Mouse (Mus musculus): Measurements from ENCODE around the gene Slc7a11. TPM values are rescaled to one million over a fixed set of nuclear protein-coding genes. Genes with fewer than 3 reads are reported as not detected.

Gene Slc7a11
- polyA plus RNA-seq, 1 experiment = 3.0 TPM

- no peaks in the 10 kb centered on the region for H3K4me1 ChIP-seq (ENCODE audit: control insufficient read depth, insufficient read depth, low read length)
- TF ChIP-seq POLR2A (IDR thresholded peaks at IDR 0.05; ENCODE audit: control insufficient read depth, low read depth, low read length) (no peak), CTCF (IDR thresholded peaks at IDR 0.05; ENCODE audit: control insufficient read depth, insufficient read depth, insufficient replicate concordance, low read depth, low read length) (no peak)
- no peaks in the 10 kb centered on the region for H3K27me3 ChIP-seq (ENCODE audit: control insufficient read depth, insufficient read depth, low read length)
- no peaks in the 10 kb centered on the region for H3K36me3 ChIP-seq (ENCODE audit: control insufficient read depth, insufficient read depth, low read length)
- no peak overlapping the region for H3K4me3 ChIP-seq (ENCODE audit: control insufficient read depth, low read depth, low read length)
- H3K27ac ChIP-seq (ENCODE audit: control insufficient read depth, insufficient read depth, low read depth, low read length) = no peak overlapping the region
Observed at GRCm38 (mm10) chr3:50298366-50298991, 144.9 kb downstream of the Slc7a11 start.

- Histone ChIP-seq H3K4me1 (ENCODE audit: control insufficient read depth, insufficient read depth, low read length) (no peaks in the 10 kb centered on the region), H3K4me3 (ENCODE audit: control insufficient read depth, low read depth, low read length) (no peak overlapping the region), H3K27me3 (ENCODE audit: control insufficient read depth, insufficient read depth, low read length) (no peaks in the 10 kb centered on the region), H3K27ac (ENCODE audit: control insufficient read depth, insufficient read depth, low read depth, low read length) (no peak overlapping the region), H3K36me3 (ENCODE audit: control insufficient read depth, insufficient read depth, low read length) (no peaks in the 10 kb centered on the region)
- no peak for TF ChIP-seq CTCF (IDR thresholded peaks at IDR 0.05; ENCODE audit: control insufficient read depth, insufficient read depth, insufficient replicate concordance, low read depth, low read length)
- no peak for TF ChIP-seq POLR2A (IDR thresholded peaks at IDR 0.05; ENCODE audit: control insufficient read depth, low read depth, low read length)
Observed at GRCm38 (mm10) chr3:50296956-50297355, 146.5 kb downstream of the Slc7a11 start.

GRCm38 (mm10) chr3:50275023-50275422, 168.4 kb downstream of the Slc7a11 start:
- no peak overlapping the region for H3K27ac ChIP-seq (ENCODE audit: control insufficient read depth, insufficient read depth, low read depth, low read length)
- no peaks in the 10 kb centered on the region for H3K4me1 ChIP-seq (ENCODE audit: control insufficient read depth, insufficient read depth, low read length)
- no peaks in the 10 kb centered on the region for H3K36me3 ChIP-seq (ENCODE audit: control insufficient read depth, insufficient read depth, low read length)
- TF ChIP-seq CTCF (IDR thresholded peaks at IDR 0.05; ENCODE audit: control insufficient read depth, insufficient read depth, insufficient replicate concordance, low read depth, low read length) = no peak
- no peaks in the 10 kb centered on the region for H3K27me3 ChIP-seq (ENCODE audit: control insufficient read depth, insufficient read depth, low read length)
- H3K4me3 ChIP-seq (ENCODE audit: control insufficient read depth, low read depth, low read length) = no peak overlapping the region

- Histone ChIP-seq H3K27ac (ENCODE audit: control insufficient read depth, insufficient read depth, low read depth, low read length) (no peak overlapping the region), H3K4me3 (ENCODE audit: control insufficient read depth, low read depth, low read length) (no peak overlapping the region), H3K36me3 (ENCODE audit: control insufficient read depth, insufficient read depth, low read length) (no peaks in the 10 kb centered on the region), H3K4me1 (ENCODE audit: control insufficient read depth, insufficient read depth, low read length) (no peaks in the 10 kb centered on the region), H3K27me3 (ENCODE audit: control insufficient read depth, insufficient read depth, low read length) (no peaks in the 10 kb centered on the region)
- TF ChIP-seq CTCF (IDR thresholded peaks at IDR 0.05; ENCODE audit: control insufficient read depth, insufficient read depth, insufficient replicate concordance, low read depth, low read length) (no peak), POLR2A (IDR thresholded peaks at IDR 0.05; ENCODE audit: control insufficient read depth, low read depth, low read length) (no peak)
Observed at GRCm38 (mm10) chr3:50272222-50272621, 171.2 kb downstream of the Slc7a11 start.

- H3K27me3 ChIP-seq (ENCODE audit: control insufficient read depth, insufficient read depth, low read length) = no peaks in the 10 kb centered on the region
- H3K36me3 ChIP-seq (ENCODE audit: control insufficient read depth, insufficient read depth, low read length) = no peaks in the 10 kb centered on the region
- H3K4me1 ChIP-seq (ENCODE audit: control insufficient read depth, insufficient read depth, low read length) = no peaks in the 10 kb centered on the region
- no peak overlapping the region for H3K27ac ChIP-seq (ENCODE audit: control insufficient read depth, insufficient read depth, low read depth, low read length)
- TF ChIP-seq CTCF (IDR thresholded peaks at IDR 0.05; ENCODE audit: control insufficient read depth, insufficient read depth, insufficient replicate concordance, low read depth, low read length) = no peak
- TF ChIP-seq POLR2A (IDR thresholded peaks at IDR 0.05; ENCODE audit: control insufficient read depth, low read depth, low read length) = no peak
- H3K4me3 ChIP-seq (ENCODE audit: control insufficient read depth, low read depth, low read length) = no peak overlapping the region
Observed at GRCm38 (mm10) chr3:50269680-50270079, 173.7 kb downstream of the Slc7a11 start.

- Histone ChIP-seq H3K4me3 (ENCODE audit: control insufficient read depth, low read depth, low read length) (no peak overlapping the region), H3K27ac (ENCODE audit: control insufficient read depth, insufficient read depth, low read depth, low read length) (no peak overlapping the region), H3K4me1 (ENCODE audit: control insufficient read depth, insufficient read depth, low read length) (no peaks in the 10 kb centered on the region), H3K36me3 (ENCODE audit: control insufficient read depth, insufficient read depth, low read length) (no peaks in the 10 kb centered on the region), H3K27me3 (ENCODE audit: control insufficient read depth, insufficient read depth, low read length) (no peaks in the 10 kb centered on the region)
- TF ChIP-seq POLR2A (IDR thresholded peaks at IDR 0.05; ENCODE audit: control insufficient read depth, low read depth, low read length) = no peak
- TF ChIP-seq CTCF (IDR thresholded peaks at IDR 0.05; ENCODE audit: control insufficient read depth, insufficient read depth, insufficient replicate concordance, low read depth, low read length) = no peak
Observed at GRCm38 (mm10) chr3:50262547-50263087, 180.8 kb downstream of the Slc7a11 start.

- no peaks in the 10 kb centered on the region for H3K36me3 ChIP-seq (ENCODE audit: control insufficient read depth, insufficient read depth, low read length)
- H3K27me3 ChIP-seq (ENCODE audit: control insufficient read depth, insufficient read depth, low read length) = no peaks in the 10 kb centered on the region
- H3K27ac ChIP-seq (ENCODE audit: control insufficient read depth, insufficient read depth, low read depth, low read length) = no peak overlapping the region
- TF ChIP-seq POLR2A (IDR thresholded peaks at IDR 0.05; ENCODE audit: control insufficient read depth, low read depth, low read length) (no peak), CTCF (IDR thresholded peaks at IDR 0.05; ENCODE audit: control insufficient read depth, insufficient read depth, insufficient replicate concordance, low read depth, low read length) (no peak)
- H3K4me1 ChIP-seq (ENCODE audit: control insufficient read depth, insufficient read depth, low read length) = no peaks in the 10 kb centered on the region
- H3K4me3 ChIP-seq (ENCODE audit: control insufficient read depth, low read depth, low read length) = no peak overlapping the region
Observed at GRCm38 (mm10) chr3:50262066-50262465, 181.3 kb downstream of the Slc7a11 start.

All from testis, adult 2 months (tissue).